Mouse (Mus musculus): ENCODE measurements around the gene Clybl.

DNA sequence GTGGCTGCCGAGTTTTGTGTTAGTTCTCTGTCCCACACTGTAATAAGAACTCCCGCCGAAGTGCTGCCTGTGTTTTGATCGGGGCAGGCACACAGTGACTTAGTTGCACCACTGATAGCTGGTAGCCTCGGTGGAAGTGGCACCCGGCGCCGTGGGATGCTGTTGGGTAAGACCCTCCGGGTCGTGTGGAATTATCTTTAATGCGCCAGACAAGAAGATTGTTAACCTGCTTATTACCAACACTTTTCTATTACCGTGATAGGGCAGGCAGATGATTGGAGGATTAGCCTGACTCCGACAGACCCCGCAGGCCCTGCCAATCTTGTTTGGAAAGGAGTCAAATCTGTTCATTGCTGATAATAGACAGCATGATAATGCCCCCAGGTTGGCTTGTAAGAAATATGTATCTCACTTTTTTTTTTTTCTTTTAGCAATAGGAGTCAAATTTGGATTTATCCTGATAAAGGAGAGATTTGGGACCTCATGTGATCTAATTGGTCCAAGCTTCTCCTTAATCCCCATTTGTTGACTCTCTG is 5.2 kb upstream of the Clybl start:
- no peak for TF ChIP-seq POLR2A (IDR thresholded peaks at IDR 0.05; ENCODE audit: control insufficient read depth, low read depth, low read length)
- no peak for TF ChIP-seq CTCF (IDR thresholded peaks at IDR 0.05; ENCODE audit: control insufficient read depth, insufficient read depth, insufficient replicate concordance, low read depth, low read length)

Measured in testis, adult 2 months (tissue).